8 mouse cellular contexts compared by ENCODE assay signal in genomic region chr2:107289990-107290696, GRCm38 (mm10). TPM values are rescaled to one million over a fixed set of nuclear protein-coding genes. Genes with fewer than 3 reads are reported as not detected.
DNase-seq lines count a peak whose midpoint lies in the region; ATAC-seq and TF ChIP-seq lines count a peak whose summit lies in the region.

Gene Kcna4 (plus strand): TSS chr2:107290639.

- no peak for TF ChIP-seq POLR2A in heart, adult 2 months (IDR thresholded peaks at IDR 0.05; ENCODE audit: insufficient read depth, low read depth, low read length)

- intact Hi-C loops in heart, adult 2 months (cut with DNase I), result no loop called here

- H3K4me1 ChIP-seq in heart, adult 2 months (ENCODE audit: control insufficient read depth, insufficient read depth, low read length), result no peaks in the 10 kb centered on the region
- H3K4me1 ChIP-seq in kidney, embryonic 16.5 days (ENCODE audit: insufficient read depth, low read length), result peaks cover 7% of the 10 kb centered on the region

- H3K79me2 ChIP-seq in heart, adult 2 months (replicated peaks; ENCODE audit: control insufficient read depth, insufficient read depth, low read length), result no peaks in the 10 kb centered on the region

- 0 out of 2 replicates have a peak within 1 kb of the TSS, but pooled peaks have one; percentile 33 for H3K9ac ChIP-seq in heart, adult 2 months (ENCODE audit: low read depth, low read length)
- no peak within 1 kb of the TSS; the same call in 1 of the 2 replicates for H3K9ac ChIP-seq in kidney, embryonic 16.5 days (replicated peaks; ENCODE audit: low read length)

- peak; percentile 19 for DNase-seq in ovary, adult 18-20 months (ENCODE audit: low spot score)
- DNase-seq in ovary, postnatal 14 days (ENCODE audit: low spot score), result no peak
- peak; percentile 73 for DNase-seq in embryo, embryonic 10.5 days (ENCODE audit: low spot score)
- DNase-seq in heart, adult 2 months, result peak; percentile 61 to 64
- DNase-seq in liver, result peak; percentile 54
- peak; percentile 77 for DNase-seq in retina, embryonic 14.5 days (ENCODE audit: low spot score)

- H3K4me3 ChIP-seq in heart, adult 2 months, result peak within 1 kb of the TSS; percentile 44
- peak within 1 kb of the TSS; percentile 41 for H3K4me3 ChIP-seq in kidney, embryonic 16.5 days (ENCODE audit: low read length)

- peak within 1 kb of the TSS; percentile 20; the same call in 1 of the 2 replicates for H3K27ac ChIP-seq in heart, adult 2 months
- no peak within 1 kb of the TSS for H3K27ac ChIP-seq in kidney, embryonic 16.5 days (ENCODE audit: low read length)

- no peaks in the 10 kb centered on the region for H3K9me3 ChIP-seq in kidney, embryonic 16.5 days (ENCODE audit: low read length)

- H3K27me3 ChIP-seq in heart, adult 2 months (ENCODE audit: control insufficient read depth, insufficient read depth, low read length), result no peaks in the 10 kb centered on the region
- H3K27me3 ChIP-seq in kidney, embryonic 16.5 days (ENCODE audit: insufficient read depth, low read length), result peaks cover 17% of the 10 kb centered on the region

- peak within 1 kb of the TSS; percentile 71 for H3K4me2 ChIP-seq in kidney, embryonic 16.5 days (replicated peaks; ENCODE audit: low read depth, low read length)

- peak; percentile 13; the same call in 1 of the 2 replicates for TF ChIP-seq CTCF in heart, adult 2 months (IDR thresholded peaks at IDR 0.05)

- peak; percentile 99 for ATAC-seq in kidney, embryonic 16.5 days (ENCODE audit: low FRiP score, low TSS enrichment)
- no peak for ATAC-seq in inflammation-experienced regulatory T-cells, adult 6 months

- TF ChIP-seq EP300 in heart, adult 2 months (IDR thresholded peaks at IDR 0.05; ENCODE audit: insufficient read depth, low read depth, low read length), result no peak

- WGBS in heart, adult 2 months, result 5% methylated on average over 24 of the region's 24 CpGs
- WGBS in kidney, embryonic 16.5 days, result 4% methylated on average over 24 of the region's 24 CpGs

- H3K36me3 ChIP-seq in heart, adult 2 months (ENCODE audit: control insufficient read depth, insufficient read depth, low read length), result no peaks in the 10 kb centered on the region
- H3K36me3 ChIP-seq in kidney, embryonic 16.5 days (ENCODE audit: insufficient read depth, low read length), result no peaks in the 10 kb centered on the region

RNA-seq across cellular contexts. Expression of gene Kcna4, which starts in this region (rescaled TPM):
- 1 to 10 TPM; 1.0 to 2.5 TPM for total RNA-seq in heart, adult 2 months (2021)
- 1.2 and 1.3 TPM in 2 replicates for polyA plus RNA-seq in heart, adult 2 months (2012; rRNA removed)
- polyA plus RNA-seq in kidney, embryonic 16.5 days (2015; fragmentation: Nextera tagmentation; extraction: Ambion mirVana), result 0.10 and 0.17 TPM in 2 replicates
- polyA plus RNA-seq in inflammation-experienced regulatory T-cells, adult 6 months (2017; shearing (Covaris generic)), result not detected

Comparison
In these comparisons a context has a peak if more than half of its experiments do, and no peak if none do; other contexts are left out.
1. Peak in ATAC-seq, H3K4me3 ChIP-seq and H3K4me2 ChIP-seq in kidney, embryonic 16.5 days; RNA of the gene not detected or under 1 TPM.